Mouse (Mus musculus): ENCODE measurements around the gene Sv2a.

DNA sequence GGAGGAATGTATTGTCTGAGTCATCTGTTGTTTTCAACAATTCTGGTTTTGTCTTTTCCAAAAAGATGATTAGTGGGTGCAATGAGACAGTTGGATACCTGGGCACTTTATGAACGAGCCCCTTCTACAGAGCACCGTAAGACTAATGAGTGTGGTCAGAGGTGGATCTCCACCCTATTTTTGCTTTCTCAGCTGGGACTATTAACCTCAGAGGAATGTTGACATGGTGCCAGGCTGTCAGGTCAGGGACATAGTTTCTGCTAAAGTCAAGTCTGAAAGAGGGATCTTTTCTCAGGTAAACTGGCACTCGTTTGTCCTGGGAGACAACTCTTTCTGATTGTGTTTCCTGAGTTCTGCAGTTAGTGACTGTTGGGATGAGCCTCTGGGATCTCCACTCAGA, 45.9 kb upstream of the Sv2a start:
- no peak for TF ChIP-seq CTCF (IDR thresholded peaks at IDR 0.05; ENCODE audit: borderline replicate concordance, extremely low read depth, insufficient read depth, insufficient read length)
- no peak for TF ChIP-seq POLR2A (IDR thresholded peaks at IDR 0.05; ENCODE audit: borderline replicate concordance, extremely low read depth, insufficient read depth, insufficient read length, poor library complexity, severe bottlenecking)

Data from brain, embryonic 14.5 days (tissue).